Mouse (Mus musculus): ENCODE data around the gene Prss36. TPM values are rescaled to one million over a fixed set of nuclear protein-coding genes. Genes with fewer than 3 reads are reported as not detected.
"Not testable (repeated sequence)": the region's sequence is repeated elsewhere in the genome, so short reads cannot be mapped to it uniquely, and the experiment has no call there.

Gene Prss36
- total RNA-seq, 2 experiments from 2014 or later: 11.5 to 12.4 TPM

DNA sequence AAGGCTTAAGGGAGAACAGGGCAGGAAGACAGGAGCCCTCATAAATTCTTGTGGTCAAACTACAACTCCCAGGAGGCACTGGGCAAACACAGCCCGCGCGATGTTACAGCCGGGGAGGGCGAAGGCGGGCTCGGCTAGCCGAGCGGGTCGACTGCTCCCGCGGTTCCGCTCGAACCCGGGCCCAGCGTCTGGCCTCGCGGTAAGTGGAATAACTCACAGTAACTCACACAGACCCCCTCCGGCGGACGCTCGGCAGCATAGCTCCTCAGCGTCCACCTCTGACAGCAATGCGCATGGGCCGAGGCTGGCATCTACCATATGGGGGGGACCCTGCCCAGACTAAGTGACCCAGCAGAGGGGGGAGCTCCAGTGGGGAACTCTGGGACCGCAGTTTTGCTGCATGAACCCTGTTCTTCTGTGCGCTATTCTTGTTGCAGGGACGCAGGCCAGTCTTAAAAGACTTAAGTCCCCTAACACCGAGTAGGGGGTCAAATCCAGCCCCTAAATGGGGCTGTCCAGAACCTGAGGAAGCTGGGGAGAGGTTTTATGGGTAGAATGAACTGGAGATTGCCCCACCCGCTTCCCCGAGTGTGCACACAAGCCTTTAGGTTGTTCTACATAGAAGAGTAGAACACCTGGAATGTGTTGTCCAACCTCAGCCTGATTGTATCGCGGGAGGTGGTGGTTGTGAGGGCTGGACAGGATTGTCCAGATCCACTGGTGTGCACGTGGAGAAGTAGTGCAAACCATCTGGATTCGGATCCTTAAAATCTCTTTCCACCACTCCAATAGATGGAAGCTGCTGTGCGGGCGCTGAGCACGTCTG is 42.3 kb downstream of the Prss36 start, which contains the start of gene Bckdk:
TSS of gene Bckdk (plus strand) at position 112 of the 826 bp plus-strand sequence.
- DNase-seq: peak; percentile 85

DNA sequence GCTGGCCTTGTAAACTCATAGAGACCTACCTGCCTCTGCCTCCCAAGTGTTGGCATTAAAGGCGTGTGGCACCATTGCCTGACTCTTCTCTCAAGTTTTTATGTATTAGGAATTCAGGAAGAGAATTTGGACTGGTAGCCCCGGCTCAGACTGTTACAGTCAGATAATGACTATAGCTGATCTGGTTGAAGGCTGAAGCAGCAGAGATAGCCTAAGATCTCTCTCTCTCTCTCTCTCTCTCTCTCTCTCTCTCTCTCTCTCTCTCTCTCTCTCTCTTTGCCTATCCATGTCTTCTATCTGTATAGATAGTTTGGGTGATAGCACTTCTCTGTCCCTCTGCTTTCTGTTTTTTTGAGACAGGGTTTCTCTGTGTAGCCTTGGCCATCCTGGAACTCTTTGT is 44.8 kb downstream of the Prss36 start:
- DNase-seq: no peak

DNA sequence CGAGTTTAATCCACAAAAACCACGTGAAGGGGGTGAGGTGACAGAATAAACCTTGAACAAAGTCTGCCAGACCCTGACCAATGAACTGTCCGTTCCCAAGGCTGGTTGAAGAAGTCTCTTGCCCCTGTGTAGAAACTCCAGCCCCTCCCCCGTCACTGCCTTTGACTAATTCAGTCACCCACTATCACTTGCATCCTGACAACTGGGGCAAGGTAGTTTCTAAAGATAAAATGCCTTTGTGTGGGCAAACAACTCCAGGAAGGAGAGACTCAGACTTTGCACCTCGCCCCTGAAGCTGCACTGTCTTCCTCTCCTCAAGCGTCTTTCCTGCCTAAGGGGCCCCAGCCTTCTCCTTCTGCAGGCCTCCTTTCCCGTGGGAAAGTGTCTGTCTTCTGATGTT is 46.5 kb downstream of the Prss36 start:
- no peak for DNase-seq

DNA sequence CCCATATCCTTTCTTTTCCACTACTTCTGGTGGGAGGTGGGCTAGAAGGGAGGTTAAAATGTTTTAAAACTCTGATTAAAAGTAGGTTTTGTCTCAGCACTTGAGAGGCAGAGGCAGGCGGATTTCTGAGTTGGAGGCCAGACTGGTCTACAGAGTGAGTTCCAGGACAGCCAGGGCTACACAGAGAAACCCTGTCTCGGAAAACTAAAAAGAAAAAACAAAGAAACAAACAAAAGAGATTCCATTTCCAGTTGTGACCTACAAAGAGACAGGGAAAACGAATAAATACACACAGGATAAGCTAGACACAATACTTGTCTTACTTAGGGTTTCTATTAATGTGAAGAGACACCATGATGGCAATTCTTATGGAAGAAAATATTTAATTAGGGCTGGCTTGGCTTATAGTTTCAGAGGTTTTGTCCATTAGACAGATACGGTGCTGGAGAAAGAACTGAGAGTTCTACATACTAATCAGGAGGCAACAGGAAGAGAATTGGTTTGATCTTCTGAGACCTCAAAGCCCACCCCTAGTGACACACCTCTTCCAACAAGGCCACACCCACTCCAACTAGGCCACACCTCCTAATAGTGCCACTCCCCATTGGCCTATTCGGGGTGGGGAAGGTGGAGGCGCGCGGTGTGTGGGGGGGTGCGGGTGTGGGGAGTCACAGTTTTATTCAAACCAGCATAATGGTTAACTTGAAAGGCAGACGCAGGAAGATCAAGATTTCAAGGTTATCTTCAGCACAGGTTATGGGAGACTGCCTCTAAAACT is 48.2 kb downstream of the Prss36 start:
- no peak for DNase-seq

DNA sequence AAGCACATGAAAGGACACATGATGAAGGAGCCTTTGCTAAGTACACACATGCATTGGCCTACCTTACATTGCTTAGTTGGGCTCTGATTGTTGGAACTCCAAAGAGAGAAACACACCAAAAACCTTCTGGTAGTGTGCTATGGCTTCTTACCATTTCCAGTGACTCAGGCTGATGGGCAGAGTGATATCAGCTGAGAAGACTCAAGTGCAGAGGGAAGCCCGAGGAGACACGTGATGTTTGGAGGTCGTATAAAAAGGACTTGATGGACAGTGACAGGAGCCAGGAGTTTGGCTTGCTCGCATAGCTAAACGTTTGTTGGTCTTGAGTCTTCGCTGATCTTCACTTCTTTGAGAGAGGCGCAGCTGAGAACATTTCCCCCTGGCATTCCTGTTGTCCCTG is 49.0 kb downstream of the Prss36 start:
- DNase-seq: no peak

DNA sequence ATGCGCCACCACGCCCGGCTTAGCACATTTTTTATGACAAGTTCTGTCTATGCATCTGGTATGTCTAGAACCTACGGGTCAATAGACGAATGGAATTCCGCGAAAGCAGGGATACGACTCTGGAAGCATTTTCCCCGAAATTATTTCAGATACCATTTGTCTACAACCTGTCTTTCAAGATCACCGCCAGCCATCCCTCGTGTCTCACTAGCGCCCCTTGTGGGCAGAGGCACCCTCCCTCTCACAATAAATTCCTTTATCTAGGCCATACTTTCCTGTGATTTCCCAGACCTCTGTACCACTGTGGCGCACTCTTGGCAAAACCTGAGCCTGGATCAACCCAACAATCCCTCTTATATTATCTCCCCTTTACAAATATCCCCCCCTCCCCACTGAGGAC is 50.1 kb downstream of the Prss36 start:
- peak; percentile 69 for DNase-seq

DNA sequence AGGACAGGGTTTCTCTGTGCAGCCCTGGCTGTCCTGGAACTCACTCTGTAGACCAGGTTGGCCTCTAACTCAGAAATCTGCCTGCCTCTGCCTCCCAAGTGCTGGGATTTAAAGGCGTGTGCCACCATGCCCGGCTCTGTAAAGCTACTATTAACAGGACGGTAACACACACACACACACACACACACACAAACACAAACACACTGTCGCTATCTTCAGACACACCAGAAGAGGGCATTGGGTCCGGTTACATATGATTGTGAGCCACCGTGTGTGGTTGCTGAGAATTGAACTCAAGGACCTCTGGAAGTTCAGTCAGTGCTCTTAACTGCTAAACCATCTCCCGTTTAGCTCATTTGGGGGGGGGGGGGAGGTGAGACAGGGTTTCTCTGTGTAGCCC is 50.6 kb downstream of the Prss36 start:
- not testable (repeated sequence) for DNase-seq

DNA sequence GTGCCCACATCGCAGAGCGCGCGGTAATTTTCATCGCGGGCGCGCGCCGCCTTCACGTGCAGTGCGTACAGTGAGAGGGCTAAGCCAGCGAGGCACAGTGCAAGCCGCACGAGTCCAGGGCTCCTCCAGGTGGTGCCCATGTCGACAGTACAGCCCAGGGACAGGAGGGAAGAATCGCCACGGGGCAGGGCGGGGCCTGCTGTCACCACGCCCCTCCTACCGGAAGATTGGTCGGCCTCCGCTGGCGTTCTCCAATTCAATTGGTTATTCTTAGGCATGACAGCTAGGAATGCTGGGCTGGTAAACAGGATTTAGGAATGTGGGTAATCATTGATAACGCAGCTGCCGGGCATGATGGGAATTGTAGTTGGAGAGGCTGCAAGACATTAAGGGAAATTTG is 51.1 kb downstream of the Prss36 start, which contains the start of the genes Gm21974 and Vkorc1:
TSS of gene Gm21974 (minus strand) at position 13 of the 400 bp plus-strand sequence.
TSS of gene Vkorc1 (minus strand) at position 176 of the 400 bp plus-strand sequence.
- DNase-seq: peak; percentile 96

DNA sequence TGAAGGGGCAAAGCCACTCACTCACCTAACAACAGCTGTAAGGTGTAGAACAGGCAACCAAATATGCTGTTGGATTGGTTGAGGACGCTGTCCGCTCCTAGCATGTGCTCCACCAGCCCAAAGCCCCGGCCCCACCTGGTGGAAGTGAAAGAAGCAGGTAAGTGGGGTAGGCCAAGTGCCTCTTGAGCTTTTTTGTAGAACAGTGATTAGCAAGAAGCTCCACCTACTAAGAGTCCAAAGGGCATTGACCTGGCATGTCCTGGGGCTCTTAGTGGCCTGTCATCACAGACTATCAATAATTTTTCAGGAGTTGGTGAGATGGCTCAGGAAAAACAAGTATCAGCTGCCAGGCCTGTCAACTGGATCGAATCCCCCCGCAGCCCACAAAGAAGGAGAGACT is 52.0 kb downstream of the Prss36 start:
- no peak for DNase-seq

DNA sequence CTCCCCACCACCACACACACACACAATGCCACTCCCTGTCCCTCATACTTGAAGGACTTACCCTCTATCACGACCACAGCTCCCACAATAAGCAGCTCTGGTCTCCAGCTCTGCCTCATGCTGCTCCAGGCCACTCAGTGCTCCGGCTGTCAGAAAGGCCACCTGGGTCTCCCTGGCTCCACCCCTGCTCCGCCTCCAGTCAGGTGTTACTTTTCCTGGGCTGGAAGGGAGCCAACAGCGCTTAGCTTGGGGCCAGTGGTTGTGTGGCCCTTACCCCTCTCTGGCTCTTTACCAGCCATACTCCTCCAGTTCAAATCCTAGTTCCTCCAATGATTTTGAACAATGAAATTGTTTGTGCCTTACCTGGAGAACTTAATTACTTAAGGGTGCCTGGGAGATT is 55.7 kb downstream of the Prss36 start, which contains the start of gene Prss53:
TSS of gene Prss53 (minus strand) at position 173 of the 400 bp plus-strand sequence.
- DNase-seq: no peak

DNA sequence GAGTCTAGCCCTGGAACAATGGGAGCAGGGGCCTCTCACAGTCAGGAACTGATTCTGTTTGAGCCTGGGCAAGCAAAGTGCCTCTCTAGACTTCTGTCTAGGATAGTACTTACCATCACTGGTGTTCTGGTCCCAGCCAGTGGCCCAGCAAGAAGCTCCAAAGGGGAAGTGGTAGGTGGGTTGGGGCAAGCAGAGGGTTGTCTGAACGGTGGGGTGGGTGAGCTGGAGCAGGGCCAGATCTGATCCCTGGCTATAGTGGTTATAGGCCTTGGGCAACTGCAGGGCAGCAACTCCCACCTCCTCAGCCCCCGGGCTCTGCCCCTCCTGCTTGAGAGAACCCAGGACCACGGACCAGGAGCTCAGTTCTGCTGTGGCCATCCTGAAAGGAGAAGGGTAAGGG is 57.7 kb downstream of the Prss36 start:
- no peak for DNase-seq

DNA sequence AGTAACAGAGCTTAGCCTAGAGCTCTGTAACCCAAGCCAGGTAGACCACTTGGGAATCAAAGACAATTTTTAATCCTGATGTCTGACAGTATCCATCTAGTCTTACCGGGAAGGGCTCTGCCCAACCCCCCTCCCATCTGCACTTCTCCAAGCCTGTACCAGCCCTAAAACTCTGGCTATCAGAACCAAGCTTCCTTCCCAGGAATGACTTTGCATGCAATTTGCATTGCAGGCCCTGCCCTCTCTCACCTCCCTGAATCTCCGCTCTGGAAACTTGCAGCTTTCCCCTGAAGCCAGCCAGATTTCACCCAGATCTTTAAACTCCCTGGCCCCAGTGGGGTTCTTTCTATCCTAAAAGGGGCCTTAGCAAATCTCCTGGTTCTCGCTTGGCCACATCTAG is 58.7 kb downstream of the Prss36 start:
- no peak for DNase-seq

DNA sequence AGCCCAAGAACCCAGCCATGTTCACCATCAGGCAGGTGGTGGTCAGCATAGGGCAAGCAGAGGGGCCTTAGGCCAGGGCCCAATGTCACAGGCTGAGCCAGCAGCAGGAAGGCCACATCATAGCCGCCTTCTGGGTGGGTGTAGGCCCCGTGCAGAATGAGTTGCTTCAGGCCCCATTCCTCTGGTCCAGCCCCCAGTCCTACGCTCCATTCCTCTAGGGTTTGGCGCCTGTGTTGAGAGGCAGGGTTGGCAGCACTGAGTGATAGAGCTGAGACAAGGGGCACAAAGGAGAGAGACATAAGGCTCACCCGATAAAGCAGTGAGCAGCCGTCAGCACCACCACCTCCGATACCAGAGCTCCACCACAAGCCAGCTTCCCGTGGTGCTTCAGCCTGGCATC is 59.3 kb downstream of the Prss36 start:
- no peak for DNase-seq

DNA sequence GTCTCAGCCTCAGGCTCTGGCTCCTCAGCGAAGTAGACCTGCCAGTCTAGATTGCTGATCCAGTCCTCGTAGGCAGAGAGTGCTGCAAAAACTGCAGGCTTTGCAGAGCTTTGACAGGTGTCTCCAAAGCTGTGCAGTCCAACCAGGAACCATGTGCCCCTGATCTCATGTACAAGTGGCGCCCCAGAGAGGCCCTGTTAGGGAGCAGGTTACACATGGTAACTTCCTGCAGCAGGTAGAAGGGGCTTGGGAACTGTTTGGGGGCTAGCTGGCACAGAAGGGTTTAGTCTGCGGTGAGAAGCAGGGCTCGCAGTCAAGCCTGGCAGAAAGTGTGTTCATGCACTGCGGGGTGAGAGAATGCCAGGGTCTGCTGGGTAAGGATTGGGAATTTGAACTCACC is 60.0 kb downstream of the Prss36 start:
- DNase-seq: no peak

DNA sequence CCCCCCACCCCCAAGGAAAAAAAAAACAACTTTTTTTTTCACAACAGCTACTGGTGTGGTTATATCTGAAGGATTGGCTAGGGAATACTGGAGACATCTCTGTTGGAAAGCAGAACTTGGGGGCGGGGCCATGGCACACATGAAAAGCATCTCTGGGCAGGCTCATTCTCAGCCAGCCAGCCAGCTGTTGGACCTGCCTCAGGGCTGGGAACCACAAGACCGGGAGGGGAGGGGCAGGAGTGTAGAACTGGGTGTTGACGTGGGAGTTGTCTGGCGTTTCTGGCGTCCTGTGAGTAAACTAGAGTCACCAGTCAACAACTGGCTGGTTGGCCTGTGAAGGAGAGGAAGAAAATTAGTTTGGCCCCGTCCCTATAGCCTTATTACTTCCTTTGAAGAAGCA is 60.6 kb downstream of the Prss36 start:
- DNase-seq: peak; percentile 52

Other genes starting within 250 kb of the Prss36 start
- gene Bcl7c, start 237.8 kb downstream of the Prss36 start, total RNA-seq (2021): 10 to 100 TPM; 77.0 to 81.8 TPM
- 1 to 10 TPM; 6.3 to 6.8 TPM for gene Ctf1, start 234.0 kb downstream of the Prss36 start, total RNA-seq (2021)
- gene Ctf2, start 214.6 kb downstream of the Prss36 start, total RNA-seq (2021): not detected
- gene Fbxl19, start 202.2 kb downstream of the Prss36 start, total RNA-seq (2021): 10 to 100 TPM; 12.3 to 18.5 TPM
- gene Orai3, start 176.9 kb downstream of the Prss36 start, total RNA-seq (2021): 10 to 100 TPM; 31.5 to 32.0 TPM
- gene Setd1a, start 170.1 kb downstream of the Prss36 start, total RNA-seq (2021): 10 to 100 TPM; 35.9 to 46.6 TPM
- 1 to 10 TPM; 4.7 to 5.6 TPM for gene Gm49388, start 161.1 kb downstream of the Prss36 start, total RNA-seq (2021)
- gene Hsd3b7, start 146.1 kb downstream of the Prss36 start, total RNA-seq (2021): 10 to 100 TPM; 57.1 to 73.1 TPM
- gene Stx4a, start 122.4 kb downstream of the Prss36 start, total RNA-seq (2021): 10 to 100 TPM; 67.8 to 94.9 TPM
- 1 to 10 TPM; 6.9 to 9.4 TPM for gene Stx1b, start 122.2 kb downstream of the Prss36 start, total RNA-seq (2021)
- gene Zfp646, start 70.5 kb downstream of the Prss36 start, total RNA-seq (2021): 10 to 100 TPM; 29.8 to 35.6 TPM
- 1 to 10 TPM; 5.4 to 9.5 TPM for gene Zfp668, start 69.9 kb downstream of the Prss36 start, total RNA-seq (2021)
- 1 to 10 TPM in 1 of 2 experiments, under 1 TPM in 1; 0.72 to 1.2 TPM for gene Prss53, start 55.8 kb downstream of the Prss36 start, total RNA-seq (2021)
- not detected for gene Gm21974, start 51.3 kb downstream of the Prss36 start, total RNA-seq (2021)
- 100 to 1,000 TPM in 1 of 2 experiments, 10 to 100 TPM in 1; 84.3 to 112 TPM for gene Vkorc1, start 51.1 kb downstream of the Prss36 start, total RNA-seq (2021)
- gene Bckdk, start 42.6 kb downstream of the Prss36 start, total RNA-seq (2021): 100 to 1,000 TPM; 124 to 135 TPM
- gene Kat8, start 34.2 kb downstream of the Prss36 start, total RNA-seq (2021): 10 to 100 TPM; 22.5 to 24.7 TPM
- under 1 TPM; 0.45 to 0.96 TPM for gene Prss8, start 16.6 kb downstream of the Prss36 start, total RNA-seq (2021)
- 100 to 1,000 TPM; 261 to 396 TPM for gene Fus, start 20.7 kb upstream of the Prss36 start, total RNA-seq (2021)
- gene Pycard, start 47.1 kb upstream of the Prss36 start, total RNA-seq (2021): 1 to 10 TPM; 5.6 to 8.0 TPM
- 10 to 100 TPM in 1 of 2 experiments, 1 to 10 TPM in 1; 5.2 to 24.5 TPM for gene Trim72, start 57.2 kb upstream of the Prss36 start, total RNA-seq (2021)
- gene Itgam, start 115.9 kb upstream of the Prss36 start, total RNA-seq (2021): 1 to 10 TPM; 5.4 to 5.9 TPM
- gene Gm49368, start 116.0 kb upstream of the Prss36 start, total RNA-seq (2021): under 1 TPM in 1 of 2 experiments, not detected in 1; 0.09 TPM
- gene Itgax, start 182.8 kb upstream of the Prss36 start, total RNA-seq (2021): 1 to 10 TPM in 1 of 2 experiments, under 1 TPM in 1; 0.54 to 1.5 TPM
- under 1 TPM; 0.57 to 0.91 TPM for gene Itgad, start 207.7 kb upstream of the Prss36 start, total RNA-seq (2021)

Data from adrenal gland, postnatal 10 days (tissue).